Mouse (Mus musculus) heart, adult 18-20 months (tissue): Measurements from ENCODE around the gene Cyp2d22. TPM values are rescaled to one million over a fixed set of nuclear protein-coding genes. Genes with fewer than 3 reads are reported as not detected.

Experiments
- DNase-seq, 2 experiments: peaks; one replicate each; pipeline ENCODE4 v3.0.0; 2021 to 2022; ENCODE audit warnings: mixed read lengths in 1 of 2
- total RNA-seq, 2 experiments: library from RNA; stranded (reverse); gene quantifications; 2 replicates each; pipeline ENCODE4 v1.2.3; 2021

Cyp2d22 gene
- total RNA-seq, 2 experiments from 2014 or later: 25.8 to 30.1 TPM

DNA sequence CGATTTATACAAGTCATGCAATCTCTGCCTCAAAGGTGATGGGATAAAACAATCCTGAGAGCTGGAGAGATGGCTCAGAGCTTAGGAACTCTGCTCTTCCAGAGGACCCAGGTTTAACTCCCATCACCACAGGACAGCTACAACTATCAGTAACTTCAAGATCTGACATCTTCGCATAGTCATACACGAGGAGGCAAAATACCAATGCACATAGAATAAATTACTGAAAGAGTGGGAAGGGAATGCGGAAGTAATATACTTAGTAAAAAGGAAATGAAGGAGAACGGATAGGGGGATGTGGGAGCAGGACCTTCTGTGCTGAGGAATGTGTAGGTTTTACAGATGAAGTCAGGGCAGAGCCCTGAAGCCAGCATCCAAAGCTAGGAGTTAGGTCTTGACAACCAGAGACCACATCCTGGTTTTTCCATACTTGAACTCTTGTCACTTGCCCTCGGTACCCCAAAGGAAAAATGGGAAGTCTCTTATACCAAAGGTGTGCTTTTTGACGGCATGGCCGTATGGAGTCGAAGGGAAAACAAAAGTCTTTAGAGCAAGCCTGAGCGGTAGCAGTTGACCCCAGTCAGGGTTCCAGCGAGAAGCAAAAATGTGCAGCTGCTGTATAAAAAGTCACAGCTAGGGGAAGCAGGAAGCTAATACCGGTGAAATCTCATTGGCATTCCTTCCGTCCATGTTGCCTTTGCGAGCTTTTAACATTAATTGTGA lies 33.3 kb downstream of the Cyp2d22 start:
- DNase-seq: peak in 1 of 2 experiments; percentile 22

GRCm38 (mm10) chr15:82345820-82346470 lies 34.1 kb downstream of the Cyp2d22 start:
- DNase-seq: peak; percentile 98 to 99

DNA sequence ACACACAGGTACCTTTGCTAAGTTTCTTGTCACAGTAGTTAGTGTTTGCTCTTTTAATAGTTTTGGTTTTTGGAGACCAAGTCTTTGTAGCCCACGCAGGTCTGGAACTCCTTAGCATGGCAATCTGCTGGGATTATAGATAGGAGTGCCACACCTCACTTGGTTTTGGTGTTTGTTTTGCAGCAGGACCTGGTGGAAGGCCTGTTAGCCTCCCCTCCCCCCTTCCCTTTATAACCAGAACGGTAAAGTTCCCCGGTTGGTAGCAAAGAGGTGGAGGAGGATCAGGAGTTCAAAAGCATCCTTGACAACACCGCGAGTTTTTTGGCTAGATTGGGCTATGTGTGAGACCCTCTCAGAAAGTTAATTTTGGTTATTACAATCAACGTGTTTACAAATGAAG lies 35.1 kb downstream of the Cyp2d22 start:
- DNase-seq: no peak

- DNase-seq: no peak
Observed at GRCm38 (mm10) chr15:82343368-82344287, 36.4 kb downstream of the Cyp2d22 start.

DNA sequence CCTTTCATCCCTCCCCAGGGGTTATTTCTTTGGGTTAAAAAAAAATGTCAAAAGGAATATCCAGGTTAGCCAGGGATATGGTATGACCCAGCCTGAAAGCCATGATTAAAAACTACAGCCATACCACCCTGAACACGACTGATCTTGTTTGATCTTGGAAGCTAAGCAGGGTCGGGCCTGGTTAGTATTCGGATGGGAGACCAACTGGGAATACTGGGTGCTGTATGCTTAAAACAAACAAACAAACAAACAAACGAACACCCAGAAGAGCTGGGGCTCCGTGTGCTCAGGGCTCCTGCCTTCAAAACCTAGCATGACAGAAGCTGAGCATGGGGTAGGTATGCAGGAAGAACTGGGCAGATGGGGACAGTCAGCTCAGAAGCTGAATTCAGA lies 37.5 kb downstream of the Cyp2d22 start:
- DNase-seq: no peak

- DNase-seq: no peak
Observed at GRCm38 (mm10) chr15:82341675-82342542, 38.2 kb downstream of the Cyp2d22 start.

DNA sequence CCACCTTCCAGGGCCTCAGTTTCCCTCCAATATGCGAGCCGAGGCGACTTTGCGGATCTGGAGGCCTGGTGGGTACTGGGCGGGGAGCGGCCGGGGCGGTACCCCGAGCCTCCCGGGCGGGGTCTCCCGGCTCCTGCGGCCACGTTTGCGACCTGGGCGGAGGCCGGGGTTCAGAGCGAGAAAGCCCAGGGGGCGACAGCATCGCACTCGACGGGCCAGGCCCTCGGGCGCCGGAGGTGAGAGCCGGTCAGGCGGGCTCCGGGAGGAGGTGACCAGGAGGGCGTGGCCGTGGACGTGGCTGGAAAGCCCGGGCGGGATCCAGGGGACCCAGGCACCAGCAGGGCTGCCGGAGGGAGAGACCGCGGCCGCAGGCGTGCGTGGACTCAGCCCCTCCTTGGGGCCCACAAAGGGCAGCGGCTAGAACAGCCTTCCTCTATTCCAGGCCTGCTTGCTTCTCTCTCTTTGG lies 39.0 kb downstream of the Cyp2d22 start:
- peak; percentile 72 to 78 for DNase-seq

- no peak for DNase-seq
Observed at GRCm38 (mm10) chr15:82340414-82341035, 39.5 kb downstream of the Cyp2d22 start.

DNA sequence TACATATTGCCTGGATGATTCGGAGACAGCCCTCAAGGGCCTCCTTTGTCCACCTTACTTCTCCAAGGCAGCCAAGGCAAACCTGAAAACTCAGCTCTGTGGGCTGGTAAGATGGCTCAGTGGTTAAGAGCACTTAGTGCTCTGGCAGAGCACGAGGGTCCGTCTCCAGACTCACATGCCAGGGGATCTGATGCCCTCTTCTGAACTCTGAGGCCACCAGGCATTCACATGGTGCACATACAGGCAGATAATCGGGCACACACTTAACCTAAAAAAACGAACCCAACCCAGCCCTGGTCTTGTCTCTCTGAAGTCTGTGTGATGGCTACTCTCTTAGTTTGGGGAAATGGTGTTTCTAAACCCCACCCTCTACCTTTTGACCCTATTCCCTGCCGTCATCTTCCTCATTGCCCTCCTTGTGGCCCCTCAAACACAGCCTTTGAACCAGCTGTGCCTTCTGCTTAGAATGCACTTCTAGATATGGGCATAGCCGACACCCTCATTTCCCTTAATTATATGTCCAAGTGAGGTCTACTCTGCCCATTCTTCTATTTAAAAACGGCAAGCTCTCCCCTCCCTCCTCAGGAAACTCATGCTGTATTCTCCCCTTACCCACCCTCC lies 40.3 kb downstream of the Cyp2d22 start:
- DNase-seq: peak in 1 of 2 experiments; percentile 17

- no peak for DNase-seq
Observed at GRCm38 (mm10) chr15:82339150-82339549, 40.9 kb downstream of the Cyp2d22 start.

DNA sequence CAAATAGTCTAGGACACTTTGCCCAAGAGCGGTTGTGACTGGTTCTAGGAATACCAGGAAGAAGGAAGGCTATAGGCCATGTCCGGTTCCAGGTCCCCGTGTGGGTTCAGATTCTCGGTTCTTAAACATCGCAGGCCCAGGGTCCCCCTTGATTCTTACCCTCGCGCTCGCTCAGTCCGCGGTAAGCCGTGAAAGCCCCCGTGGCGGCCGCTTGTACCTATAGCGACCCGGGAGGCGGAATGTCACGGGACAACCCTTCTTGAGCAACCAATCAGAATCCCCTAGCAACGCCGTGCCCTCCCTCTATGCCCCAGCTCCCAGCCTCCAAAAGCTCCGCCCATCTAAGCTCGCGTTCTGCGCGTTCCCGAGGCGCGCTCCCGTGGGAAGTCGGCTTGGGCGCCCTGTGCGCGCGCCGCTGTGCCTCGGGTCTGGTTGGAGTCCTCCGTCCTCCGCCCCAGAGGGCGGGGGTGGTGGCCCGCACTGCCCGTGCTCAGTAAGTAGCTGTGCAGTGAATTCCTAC lies 41.4 kb downstream of the Cyp2d22 start, which contains the start of the genes Naga, Pheta2 and Smdt1:
TSS of gene Naga (minus strand) at position 333 of the 520 bp plus-strand sequence.
TSS of gene Pheta2 (plus strand) at position 350 of the 520 bp plus-strand sequence.
TSS of gene Smdt1 (plus strand) at position 367 of the 520 bp plus-strand sequence.
- DNase-seq: peak; percentile 98 to 99

GRCm38 (mm10) chr15:82337875-82338274 lies 42.2 kb downstream of the Cyp2d22 start:
- DNase-seq: peak in 1 of 2 experiments; percentile 24

- no peak for DNase-seq
Observed at GRCm38 (mm10) chr15:82336629-82337028, 43.4 kb downstream of the Cyp2d22 start.

DNA sequence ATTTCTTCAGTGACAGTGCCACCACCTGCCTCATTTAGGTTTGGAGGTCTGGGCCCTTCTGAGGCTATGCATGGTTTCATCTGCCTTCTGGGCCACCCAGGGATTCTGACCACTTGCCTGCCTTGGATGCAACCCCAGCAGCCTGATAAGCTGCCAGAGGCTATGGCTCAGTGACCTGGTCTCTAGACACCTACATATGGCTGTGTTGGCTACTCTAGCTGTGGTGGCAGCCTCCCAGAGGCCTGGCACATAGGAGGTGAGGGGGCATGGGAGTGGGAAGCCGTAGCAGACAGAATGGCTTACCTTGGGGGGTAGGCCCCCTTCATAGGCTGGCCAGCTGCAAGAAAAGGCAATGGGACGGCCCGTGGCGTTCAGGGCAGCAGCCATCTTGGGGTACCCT lies 44.9 kb downstream of the Cyp2d22 start:
- DNase-seq: no peak

GRCm38 (mm10) chr15:82325382-82325781 lies 54.7 kb downstream of the Cyp2d22 start:
- DNase-seq: no peak

DNA sequence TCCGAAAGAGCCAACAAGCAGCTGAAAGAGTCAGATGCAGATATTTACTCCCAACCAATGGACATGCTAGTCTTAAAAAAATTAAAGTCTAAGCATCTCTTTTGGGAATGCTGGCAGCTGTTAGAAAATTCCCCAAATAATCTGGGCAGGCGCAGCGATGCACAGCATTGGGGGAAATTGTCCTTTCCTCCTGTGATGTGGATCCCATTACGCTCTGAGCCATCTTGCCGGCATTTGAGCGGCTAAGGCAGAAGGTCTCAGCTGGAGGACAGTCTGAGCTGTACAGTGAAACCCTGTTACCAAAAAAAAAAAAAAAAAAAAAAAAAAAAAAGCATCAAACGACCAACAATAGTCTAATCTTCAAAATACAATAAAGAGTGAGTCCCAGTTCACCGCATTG lies 57.9 kb downstream of the Cyp2d22 start:
- DNase-seq: no peak
